Mouse (Mus musculus) cerebellum, adult 2 months (tissue): Measurements from ENCODE around the gene Pld5. TPM values are rescaled to one million over a fixed set of nuclear protein-coding genes. Genes with fewer than 3 reads are reported as not detected.

Source experiments
- DNase-seq, 2 experiments: peaks; one replicate each; pipeline ENCODE4 v3.0.0; 2021
- H3K27ac ChIP-seq: fragments of 200-500 bp; 2 replicates; pipeline ENCODE4 v1.5.1; 2012; ENCODE audit warnings: low read length, control low read depth, inconsistent platforms; ENCODE audit not compliant: insufficient read depth
- H3K27me3 ChIP-seq: fragments of 200-500 bp; 2 replicates; pipeline ENCODE4 v1.6.1; 2012; ENCODE audit warnings: inconsistent platforms, mild to moderate bottlenecking, low read length, moderate library complexity; ENCODE audit not compliant: control insufficient read depth, insufficient read depth
- H3K4me1 ChIP-seq: fragments of 200-500 bp; 2 replicates; pipeline ENCODE4 v1.6.1; 2011; ENCODE audit warnings: low read length; ENCODE audit not compliant: control insufficient read depth, insufficient read depth
- H3K4me3 ChIP-seq: fragments of 200-500 bp; replicated peaks from 2 replicates; pipeline ENCODE3; 2011; ENCODE audit warnings: mild to moderate bottlenecking, low read depth, low read length, control low read depth; ENCODE audit not compliant: insufficient read depth
- CTCF ChIP-seq: fragments of 200-500 bp; IDR thresholded peaks from 2 replicates; pipeline ENCODE4 v1.5.1; 2011; ENCODE audit warnings: low read depth, mild to moderate bottlenecking, control low read depth, low read length, moderate library complexity, borderline replicate concordance; ENCODE audit not compliant: insufficient read depth
- POLR2A ChIP-seq: fragments of 200-500 bp; IDR thresholded peaks from 2 replicates; pipeline ENCODE4 v1.6.1; 2011; ENCODE audit warnings: low read length, control low read depth, borderline replicate concordance; ENCODE audit not compliant: insufficient read depth
- WGBS: fragments of 180-500 bp; shearing (Covaris S2); methylation state at CpG from one replicate; pipeline ENCODE4 v1.1.7; 2018; 5-methylcytosine and 5-hydroxymethylcytosine counted together
- polyA plus RNA-seq: library from polyadenylated mRNA; depleted of rRNA; stranded (reverse); fragments of >200 nt; gene quantifications from 2 replicates; pipeline ENCODE4 v1.2.3, GENCODE M21; 2012

Gene Pld5
- polyA plus RNA-seq, 1 experiment = 41.3 TPM

GRCm38 (mm10) chr1:176039923-176040322, 235.2 kb downstream of the Pld5 start:
- DNase-seq = no peak
- no peak overlapping the region for H3K27ac ChIP-seq
- TF ChIP-seq POLR2A (no peak), CTCF (no peak)
- H3K4me1 ChIP-seq = 0 out of 2 replicates have a peak, but pooled peaks cover 3% of the 10 kb centered on the region
- H3K4me3 ChIP-seq = no peak overlapping the region
- no peaks in the 10 kb centered on the region for H3K27me3 ChIP-seq
- 89% methylated on average over 3 of the region's 3 CpGs for WGBS

DNA sequence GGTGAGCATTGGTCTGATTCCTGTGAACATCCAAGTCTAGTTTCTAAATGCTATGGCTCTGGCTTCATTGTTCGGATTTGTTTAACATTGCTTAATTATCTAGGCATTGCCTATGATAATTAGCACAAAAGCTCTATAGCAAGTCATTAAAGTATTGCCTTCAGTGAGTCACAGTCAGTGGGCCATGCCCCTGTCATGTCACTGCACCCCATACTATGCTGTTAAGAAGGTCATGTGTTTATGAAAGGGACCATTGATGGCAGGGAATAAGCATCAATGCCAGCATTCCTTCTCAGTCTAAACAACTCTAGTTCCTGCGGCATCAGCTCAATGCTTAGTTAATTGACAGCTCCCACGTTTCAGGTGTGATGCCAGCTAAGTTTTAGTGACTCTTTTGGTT, 239.1 kb downstream of the Pld5 start:
- no peak overlapping the region for H3K27ac ChIP-seq
- H3K4me3 ChIP-seq = no peak overlapping the region
- TF ChIP-seq POLR2A (no peak), CTCF (no peak)
- no peaks in the 10 kb centered on the region for H3K27me3 ChIP-seq
- 74% methylated on average over 3 of the region's 3 CpGs for WGBS
- peaks cover 7% of the 10 kb centered on the region; the same call in 1 of the 2 replicates for H3K4me1 ChIP-seq
- no peak for DNase-seq

DNA sequence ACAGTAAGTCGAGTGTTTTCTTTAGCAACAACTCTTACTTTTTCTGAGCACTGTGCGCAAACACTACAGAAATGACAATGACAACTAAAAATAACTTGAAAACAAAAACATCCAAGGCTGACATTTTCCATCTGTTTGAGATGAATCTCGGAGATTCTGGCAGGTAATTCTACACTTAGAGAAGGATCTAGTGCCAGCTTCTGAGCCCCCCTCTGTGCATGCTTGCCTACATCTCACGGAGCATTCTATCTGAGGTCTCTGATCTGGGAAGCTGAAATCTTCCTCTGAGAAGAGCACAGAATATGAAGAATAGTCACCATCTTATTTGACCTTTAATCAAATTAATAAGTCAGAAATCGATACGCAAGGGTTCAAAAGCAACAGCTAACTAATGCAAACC, 240.4 kb downstream of the Pld5 start:
- Histone ChIP-seq H3K4me1 (peaks cover 7% of the 10 kb centered on the region; the same call in 1 of the 2 replicates), H3K27ac (no peak overlapping the region; the same call in 1 of the 2 replicates), H3K27me3 (no peaks in the 10 kb centered on the region), H3K4me3 (no peak overlapping the region)
- DNase-seq = peak; percentile 57 to 81
- TF ChIP-seq POLR2A = no peak
- TF ChIP-seq CTCF = no peak
- WGBS = 31% methylated on average over 6 of the region's 6 CpGs

GRCm38 (mm10) chr1:176033698-176034097, 241.4 kb downstream of the Pld5 start:
- H3K4me3 ChIP-seq = no peak overlapping the region
- no peak for DNase-seq
- WGBS = 88% methylated on average over 5 of the region's 5 CpGs
- H3K27me3 ChIP-seq = no peaks in the 10 kb centered on the region
- peaks cover 7% of the 10 kb centered on the region; the same call in 1 of the 2 replicates for H3K4me1 ChIP-seq
- H3K27ac ChIP-seq = no peak overlapping the region
- TF ChIP-seq POLR2A (no peak), CTCF (no peak)

DNA sequence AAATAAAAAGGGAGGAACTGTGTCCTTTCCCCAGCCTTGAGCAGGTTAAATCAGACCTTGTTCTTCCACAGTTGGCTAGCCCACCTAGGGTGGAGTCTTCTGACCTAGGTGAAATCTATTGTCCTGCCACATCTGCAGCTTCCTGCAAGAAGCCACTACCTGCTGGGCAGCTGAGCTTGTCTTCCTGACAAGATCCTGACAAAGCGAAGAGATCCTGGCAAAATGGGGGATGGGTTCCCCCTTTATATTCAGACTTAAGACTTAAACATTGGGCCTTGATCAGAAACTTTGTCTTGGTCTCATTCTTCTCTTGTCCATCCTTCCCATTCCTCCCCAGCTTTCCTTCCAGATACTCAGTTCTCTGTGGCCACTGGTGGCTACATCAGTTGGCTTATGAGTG, 246.0 kb downstream of the Pld5 start:
- no peak for TF ChIP-seq CTCF
- TF ChIP-seq POLR2A = no peak
- H3K27ac ChIP-seq = no peak overlapping the region
- DNase-seq = no peak

DNA sequence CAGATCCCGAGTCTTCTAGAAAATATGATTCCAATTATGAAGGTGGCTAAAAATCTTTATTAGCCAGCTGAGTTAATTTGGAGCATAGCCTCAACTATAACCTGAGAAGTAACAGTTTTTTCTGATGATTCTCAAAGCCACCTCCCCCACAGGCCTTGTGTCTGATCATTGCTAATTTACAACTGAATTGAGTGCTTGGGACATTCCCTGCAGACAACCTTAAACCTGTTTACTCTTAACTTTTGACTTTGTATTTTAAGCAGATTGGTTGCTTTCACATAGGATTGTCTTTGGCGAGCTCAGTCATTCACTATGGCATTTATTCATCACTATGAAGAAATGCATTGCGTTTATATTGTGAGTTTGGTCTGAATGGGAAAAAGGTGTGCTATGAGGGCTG, 246.7 kb downstream of the Pld5 start:
- Histone ChIP-seq H3K27ac (no peak overlapping the region), H3K27me3 (no peaks in the 10 kb centered on the region), H3K4me3 (no peak overlapping the region), H3K4me1 (peaks cover 7% of the 10 kb centered on the region)
- TF ChIP-seq CTCF = no peak
- TF ChIP-seq POLR2A = no peak
- 89% methylated on average over 3 of the region's 3 CpGs for WGBS
- DNase-seq = no peak

More for the DNA sequence above, 246.0 kb downstream of the Pld5 start:
- H3K27me3 ChIP-seq = no peaks in the 10 kb centered on the region
- peaks cover 4% of the 10 kb centered on the region for H3K4me1 ChIP-seq
- 93% methylated on average over 1 of the region's 1 CpGs for WGBS
- no peak overlapping the region for H3K4me3 ChIP-seq

- Histone ChIP-seq H3K27ac (no peak overlapping the region), H3K27me3 (no peaks in the 10 kb centered on the region), H3K4me3 (no peak overlapping the region), H3K4me1 (peaks cover 5% of the 10 kb centered on the region)
- no peak for TF ChIP-seq CTCF
- WGBS = 13% methylated on average over 1 of the region's 1 CpGs
- peak; percentile 65 to 67 for DNase-seq
These were observed 250.6 kb downstream of the Pld5 start for GRCm38 (mm10) chr1:176024501-176024900.

GRCm38 (mm10) chr1:176018523-176018922, 256.6 kb downstream of the Pld5 start:
- no peak for TF ChIP-seq CTCF
- no peak for DNase-seq

DNA sequence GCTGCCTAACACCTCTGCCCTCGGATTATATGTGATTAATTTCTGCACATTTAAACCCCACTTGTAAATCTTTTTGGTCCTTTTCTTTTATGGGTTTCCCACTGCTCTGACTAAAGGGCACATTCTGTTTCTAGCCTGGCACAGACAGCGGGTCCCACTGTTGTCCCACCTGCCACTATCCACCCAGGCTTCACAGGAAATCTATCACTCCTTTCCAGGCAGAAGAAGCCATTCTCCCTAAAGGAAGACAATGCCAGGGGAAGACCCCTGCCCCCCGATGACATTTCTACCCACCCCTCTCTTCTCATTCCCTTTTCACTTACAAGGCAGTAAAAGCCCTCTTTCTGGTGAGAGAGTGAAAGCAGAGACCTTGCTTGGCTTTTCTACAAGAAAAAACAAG, 259.0 kb downstream of the Pld5 start:
- Histone ChIP-seq H3K27ac (peak overlapping the region; percentile 54), H3K27me3 (no peaks in the 10 kb centered on the region), H3K4me1 (peaks cover 8% of the 10 kb centered on the region; the same call in 1 of the 2 replicates), H3K4me3 (no peak overlapping the region)
- peak; percentile 58 to 72 for DNase-seq
- 15% methylated on average over 3 of the region's 3 CpGs for WGBS
- no peak for TF ChIP-seq POLR2A
- no peak for TF ChIP-seq CTCF

More at GRCm38 (mm10) chr1:176018523-176018922, 256.6 kb downstream of the Pld5 start:
- WGBS = over 99% methylated on average over 3 of the region's 3 CpGs
- no peaks in the 10 kb centered on the region for H3K27me3 ChIP-seq
- H3K4me1 ChIP-seq = peaks cover 9% of the 10 kb centered on the region; the same call in 1 of the 2 replicates
- H3K27ac ChIP-seq = no peak overlapping the region
- H3K4me3 ChIP-seq = no peak overlapping the region
